Mouse (Mus musculus) intestine, embryonic 16.5 days (tissue): Measurements from ENCODE around the gene Olfr855. TPM values are rescaled to one million over a fixed set of nuclear protein-coding genes. Genes with fewer than 3 reads are reported as not detected.

ENCODE experiments used
- ATAC-seq: fragments of 200-750 bp; cut with Nextera tagmentation; 2 replicates; pipeline ENCODE4 v1.8.0; 2017; ENCODE audit warnings: moderate TSS enrichment, moderate library complexity
- H3K27ac ChIP-seq: fragments of 300-500 bp; sonication (generic); 2 replicates; pipeline ENCODE4 v1.5.1; 2014; ENCODE audit warnings: mild to moderate bottlenecking, low read length
- H3K27me3 ChIP-seq: fragments of 300-500 bp; sonication (generic); replicated peaks from 2 replicates; pipeline ENCODE4 v1.6.1; 2014; ENCODE audit warnings: low read length, control low read depth, mixed read lengths; ENCODE audit not compliant: control insufficient read depth, insufficient read depth
- H3K36me3 ChIP-seq: fragments of 300-500 bp; sonication (generic); 2 replicates; pipeline ENCODE4 v1.6.1; 2014; ENCODE audit warnings: low read length, control low read depth; ENCODE audit not compliant: control insufficient read depth, insufficient read depth
- H3K4me1 ChIP-seq: fragments of 300-500 bp; sonication (generic); 2 replicates; pipeline ENCODE4 v1.6.1; 2014; ENCODE audit warnings: low read length, control low read depth, mixed read lengths; ENCODE audit not compliant: control insufficient read depth, insufficient read depth
- H3K4me2 ChIP-seq: fragments of 300-500 bp; sonication (generic); 2 replicates; pipeline ENCODE4 v1.6.1; 2014; ENCODE audit warnings: low read depth, low read length, control low read depth
- H3K4me3 ChIP-seq: fragments of 300-500 bp; sonication (generic); 2 replicates; pipeline ENCODE4 v1.5.1; 2014; ENCODE audit warnings: mild to moderate bottlenecking, low read length
- H3K9ac ChIP-seq: fragments of 300-500 bp; sonication (generic); 2 replicates; pipeline ENCODE4 v1.6.1; 2014; ENCODE audit warnings: low read depth, low read length
- H3K9me3 ChIP-seq: fragments of 300-500 bp; sonication (generic); 2 replicates; pipeline ENCODE4 v1.6.1; 2016; ENCODE audit warnings: low read length, control low read depth; ENCODE audit not compliant: control insufficient read depth
- WGBS: fragments of 180-500 bp; shearing (Covaris S2); extraction: QIAGEN DNeasy Blood & Tissue Kit; methylation state at CpG from one replicate; pipeline ENCODE4 v1.1.7; 2014; 5-methylcytosine and 5-hydroxymethylcytosine counted together
- polyA plus RNA-seq: library from polyadenylated mRNA; unstranded; fragments of >200 nt; fragmentation: Nextera tagmentation; extraction: Ambion mirVana; gene quantifications from 2 replicates; pipeline ENCODE4 v1.2.1, GENCODE M21; 2015

Olfr855 gene
- not detected in 2 replicates for polyA plus RNA-seq

DNA sequence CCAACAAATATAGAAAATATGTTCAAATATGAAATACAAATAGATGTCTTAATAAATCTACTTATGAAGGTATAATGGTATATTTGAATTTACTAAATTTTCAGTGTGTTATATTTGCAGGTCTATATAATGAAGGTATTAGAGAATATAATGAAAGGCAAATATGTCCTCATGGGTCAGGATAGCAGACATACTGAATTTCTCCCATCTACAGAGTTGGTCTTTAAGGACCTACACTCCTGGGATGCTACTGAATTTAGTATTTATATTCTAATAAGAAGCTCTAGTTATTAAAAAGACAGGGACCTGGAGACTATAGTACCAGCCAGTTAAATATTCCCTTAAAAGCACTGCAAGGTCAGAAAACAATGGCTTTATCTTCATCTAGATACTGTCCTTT, at the start of gene Olfr855:
Gene Olfr855, plus strand, starts transcription at position 301 of the 400 bp plus-strand sequence.
- Histone ChIP-seq H3K27ac (no peak within 1 kb of the TSS), H3K4me3 (no peak within 1 kb of the TSS), H3K9me3 (no peaks in the 10 kb centered on the region), H3K4me2 (no peak within 1 kb of the TSS), H3K27me3 (no peaks in the 10 kb centered on the region), H3K36me3 (no peaks in the 10 kb centered on the region), H3K9ac (no peak within 1 kb of the TSS), H3K4me1 (no peaks in the 10 kb centered on the region)
- ATAC-seq = no peak

GRCm38 (mm10) chr9:19540976-19541375, 41.4 kb upstream of the Olfr855 start, which contains the start of gene Olfr853:
Gene Olfr853, minus strand, starts transcription at chr9:19541076.
- Histone ChIP-seq H3K9ac (no peak within 1 kb of the TSS), H3K4me3 (no peak within 1 kb of the TSS), H3K36me3 (no peaks in the 10 kb centered on the region), H3K9me3 (no peaks in the 10 kb centered on the region), H3K27ac (no peak within 1 kb of the TSS), H3K4me2 (no peak within 1 kb of the TSS), H3K4me1 (no peaks in the 10 kb centered on the region), H3K27me3 (no peaks in the 10 kb centered on the region)
- 63% methylated on average over 1 of the region's 1 CpGs for WGBS
- no peak for ATAC-seq

- H3K27me3 ChIP-seq = no peaks in the 10 kb centered on the region
- ATAC-seq = no peak
- H3K4me3 ChIP-seq = no peak within 1 kb of the TSS
- H3K4me2 ChIP-seq = no peak within 1 kb of the TSS
- no peaks in the 10 kb centered on the region for H3K4me1 ChIP-seq
- no peaks in the 10 kb centered on the region for H3K9me3 ChIP-seq
- H3K9ac ChIP-seq = no peak within 1 kb of the TSS
- 56% methylated on average over 1 of the region's 1 CpGs for WGBS
- no peaks in the 10 kb centered on the region for H3K36me3 ChIP-seq
- no peak within 1 kb of the TSS for H3K27ac ChIP-seq
Measured at GRCm38 (mm10) chr9:19567282-19567681, 15.1 kb upstream of the Olfr855 start, which contains the start of gene Olfr854. Gene Olfr854, minus strand, starts transcription at chr9:19567382.

- H3K4me3 ChIP-seq = no peak overlapping the region
- H3K4me1 ChIP-seq = no peaks in the 10 kb centered on the region
- H3K36me3 ChIP-seq = no peaks in the 10 kb centered on the region
- ATAC-seq = no peak
- H3K27ac ChIP-seq = no peak overlapping the region
- H3K9ac ChIP-seq = no peak overlapping the region
- WGBS = 99% methylated on average over 3 of the region's 3 CpGs
- H3K4me2 ChIP-seq = no peak overlapping the region
- no peaks in the 10 kb centered on the region for H3K27me3 ChIP-seq
- H3K9me3 ChIP-seq = no peaks in the 10 kb centered on the region
Measured at GRCm38 (mm10) chr9:19621297-19621696, 38.9 kb downstream of the Olfr855 start.

- WGBS = 2% methylated on average over 35 of the region's 35 CpGs
- peak within 1 kb of the TSS; percentile 96 for H3K27ac ChIP-seq
- H3K36me3 ChIP-seq = no peaks in the 10 kb centered on the region
Measured at GRCm38 (mm10) chr9:19621843-19622822, 39.7 kb downstream of the Olfr855 start, which contains the start of gene Zfp317. Gene Zfp317, plus strand, starts transcription at chr9:19622102.

GRCm38 (mm10) chr9:19629574-19629973, 47.2 kb downstream of the Olfr855 start:
- H3K9me3 ChIP-seq = no peaks in the 10 kb centered on the region
- H3K36me3 ChIP-seq = no peaks in the 10 kb centered on the region
- H3K4me3 ChIP-seq = no peak overlapping the region
- H3K4me2 ChIP-seq = no peak overlapping the region
- ATAC-seq = no peak
- no peak overlapping the region for H3K9ac ChIP-seq
- no peaks in the 10 kb centered on the region for H3K27me3 ChIP-seq
- H3K27ac ChIP-seq = no peak overlapping the region
- H3K4me1 ChIP-seq = no peaks in the 10 kb centered on the region

More at GRCm38 (mm10) chr9:19621843-19622822, 39.7 kb downstream of the Olfr855 start, which contains the start of gene Zfp317:
- Histone ChIP-seq H3K4me3 (peak within 1 kb of the TSS; percentile 66), H3K4me1 (no peaks in the 10 kb centered on the region), H3K27me3 (no peaks in the 10 kb centered on the region), H3K4me2 (peak within 1 kb of the TSS; percentile 27; the same call in 1 of the 2 replicates), H3K9ac (peak within 1 kb of the TSS; percentile 73), H3K9me3 (no peaks in the 10 kb centered on the region)
- peak; percentile 98 for ATAC-seq

Other genes starting within 250 kb of the Olfr855 start
- gene Olfr845, start 246.2 kb upstream of the Olfr855 start, polyA plus RNA-seq = not detected in 2 replicates
- gene Olfr846, start 218.6 kb upstream of the Olfr855 start, polyA plus RNA-seq = not detected in 2 replicates
- not detected in 2 replicates for gene Olfr847, start 203.9 kb upstream of the Olfr855 start, polyA plus RNA-seq
- gene Olfr849, start 142.4 kb upstream of the Olfr855 start, polyA plus RNA-seq = not detected in 2 replicates
- gene Olfr850, start 104.4 kb upstream of the Olfr855 start, polyA plus RNA-seq = not detected in 2 replicates
- not detected in 2 replicates for gene Olfr851, start 89.3 kb upstream of the Olfr855 start, polyA plus RNA-seq
- gene Olfr853, start 41.5 kb upstream of the Olfr855 start, polyA plus RNA-seq = not detected in 2 replicates
- not detected in 2 replicates for gene Olfr854, start 15.2 kb upstream of the Olfr855 start, polyA plus RNA-seq
- gene Zfp317, start 39.5 kb downstream of the Olfr855 start, polyA plus RNA-seq = 19.8 and 21.8 TPM in 2 replicates
- not detected in 2 replicates for gene Olfr857, start 126.8 kb downstream of the Olfr855 start, polyA plus RNA-seq
- gene Olfr58, start 197.7 kb downstream of the Olfr855 start, polyA plus RNA-seq = not detected in 2 replicates
- not detected in 2 replicates for gene Olfr859, start 222.3 kb downstream of the Olfr855 start, polyA plus RNA-seq